In genomic region chr13:108240012-108240411, GRCm38 (mm10) we compare ENCODE assay signal across 15 mouse cellular contexts. TPM values are rescaled to one million over a fixed set of nuclear protein-coding genes. Genes with fewer than 3 reads are reported as not detected.
DNase-seq lines count a peak whose midpoint lies in the region; TF ChIP-seq lines count a peak whose summit lies in the region.
"Had no signal": no experiment of that assay in that cellular context is flagged by ENCODE, and none has a peak within 500 bp of the region (broad histone marks: within the 10 kb centered on the region; RNA-seq: fewer than 3 reads in every experiment).

No protein-coding gene starts in this region.

- no peaks in the 10 kb centered on the region for H3K27me3 ChIP-seq in thymus, adult 2 months (ENCODE audit: control insufficient read depth, insufficient read depth, low read length)
- H3K27me3 ChIP-seq: heart, embryonic 13.5 days; hindbrain, embryonic 15.5 days had no signal

- peak; percentile 21 to 38 for DNase-seq in cerebellum, adult 18-20 months
- DNase-seq in cerebellum, adult 8-10 months = no peak
- DNase-seq in layer of hippocampus, postnatal 10 days (ENCODE audit: low spot score in 2 of 2) = peak; percentile 16 to 25
- no peak for DNase-seq in layer of hippocampus, adult 8-10 months (ENCODE audit: low spot score in 2 of 2)
- peak; percentile 37 for DNase-seq in adrenal gland, postnatal 10 days
- DNase-seq in cerebellum, postnatal 25 days = peak; percentile 17 to 59
- no peak for DNase-seq in thymus, adult 2 months
- DNase-seq in ovary, adult 18-20 months (ENCODE audit: low spot score) = no peak
- DNase-seq: B cell, adult 2 months had no signal

- no peaks in the 10 kb centered on the region for H3K36me3 ChIP-seq in thymus, adult 2 months (ENCODE audit: control insufficient read depth, insufficient read depth, low read length)
- H3K36me3 ChIP-seq: heart, embryonic 13.5 days; hindbrain, embryonic 15.5 days; midbrain, embryonic 10.5 days had no signal

- no peak overlapping the region for H3K4me3 ChIP-seq in thymus, adult 2 months (ENCODE audit: control insufficient read depth, insufficient read depth, low read length)
- H3K4me3 ChIP-seq: heart, embryonic 13.5 days; hindbrain, embryonic 15.5 days; midbrain, embryonic 10.5 days; myocyte had no signal

- TF ChIP-seq POLR2A in thymus, adult 2 months (IDR thresholded peaks at IDR 0.05; ENCODE audit: control insufficient read depth, extremely low read depth, insufficient read depth, low read length, poor library complexity) = no peak

- H3K4me1 ChIP-seq in thymus, adult 2 months (replicated peaks; ENCODE audit: control insufficient read depth, insufficient read depth, low read length) = no peaks in the 10 kb centered on the region
- H3K4me1 ChIP-seq: heart, embryonic 13.5 days; midbrain, embryonic 10.5 days had no signal

- H3K27ac ChIP-seq in thymus, adult 2 months (ENCODE audit: control insufficient read depth, insufficient read depth, low read length) = no peak overlapping the region
- H3K27ac ChIP-seq: heart, embryonic 13.5 days; hindbrain, embryonic 15.5 days; kidney, postnatal 0 days; midbrain, embryonic 10.5 days had no signal

- TF ChIP-seq CTCF in thymus, adult 2 months (IDR thresholded peaks at IDR 0.05; ENCODE audit: borderline replicate concordance, control insufficient read depth, extremely low read depth, insufficient read depth, low read length, poor library complexity) = no peak

- WGBS in thymus, adult 2 months = 36% methylated on average over 4 of the region's 4 CpGs

RNA-seq across cellular contexts. Expression of gene Elovl7, which starts 25.8 kb away (rescaled TPM):
- 1 to 10 TPM; 5.0 to 6.5 TPM for total RNA-seq in layer of hippocampus, postnatal 10 days (2021)
- 1 to 10 TPM; 7.2 to 7.8 (median 7.4) TPM for total RNA-seq in layer of hippocampus, adult 8-10 months (2022)
- 1 to 10 TPM; 2.3 to 2.4 TPM for total RNA-seq in adrenal gland, postnatal 10 days (2021)
- polyA plus RNA-seq in thymus, adult 2 months (2012; rRNA removed) = 0.87 and 1.2 TPM in 2 replicates
- total RNA-seq: MEL had no signal

Comparison
In these comparisons a context has a peak if more than half of its experiments do, and no peak if none do; other contexts are left out.
1. DNase-seq: peak in cerebellum, adult 18-20 months (2 of 2), layer of hippocampus, postnatal 10 days (2 of 2), adrenal gland, postnatal 10 days (single experiment) and cerebellum, postnatal 25 days (2 of 2); none in cerebellum, adult 8-10 months (single experiment), layer of hippocampus, adult 8-10 months (0 of 2), thymus, adult 2 months (single experiment) and ovary, adult 18-20 months (single experiment).